ENCODE assay signal across 23 mouse cellular contexts in the genomic region with DNA sequence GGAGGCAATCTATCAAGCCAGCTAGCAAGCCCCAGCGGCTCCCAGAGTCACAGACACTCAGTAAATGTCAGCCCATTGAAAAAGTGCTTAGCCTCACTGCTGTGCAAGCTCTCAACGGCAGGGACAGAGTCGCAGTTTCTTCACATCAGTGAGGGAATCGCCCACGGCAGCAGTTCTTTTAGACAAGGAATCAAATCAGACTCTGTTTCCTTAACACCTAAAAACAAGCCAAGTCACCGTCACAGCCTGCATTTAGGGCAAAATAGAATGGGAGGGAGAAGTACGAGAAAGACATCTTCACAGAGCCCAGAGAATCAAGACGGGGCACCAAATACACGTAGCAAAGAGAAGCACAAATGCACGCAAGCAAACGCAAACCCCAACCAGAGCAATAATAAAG.
DNase-seq lines count a peak whose midpoint lies in the region; ATAC-seq and TF ChIP-seq lines count a peak whose summit lies in the region.
"Had no signal": no experiment of that assay in that cellular context is flagged by ENCODE, and none has a peak within 500 bp of the region (broad histone marks: within the 10 kb centered on the region; RNA-seq: fewer than 3 reads in every experiment).

No protein-coding gene starts in this region.

- whole genome bisulfite sequencing in midbrain, postnatal 0 days: 85% methylated on average over 11 of the region's 11 CpGs
- WGBS in midbrain, embryonic 14.5 days: 87% methylated on average over 11 of the region's 11 CpGs
- WGBS in thymus, adult 2 months: 89% methylated on average over 11 of the region's 11 CpGs

- no peaks in the 10 kb centered on the region for H3K4me1 ChIP-seq in midbrain, postnatal 0 days (ENCODE audit: insufficient read depth, low read length)
- no peaks in the 10 kb centered on the region for H3K4me1 ChIP-seq in midbrain, embryonic 14.5 days (ENCODE audit: control insufficient read depth, insufficient read depth, low read length)
- H3K4me1 ChIP-seq in thymus, adult 2 months (replicated peaks; ENCODE audit: control insufficient read depth, insufficient read depth, low read length): no peaks in the 10 kb centered on the region
- H3K4me1 ChIP-seq: embryonic facial prominence, embryonic 12.5 days; forebrain, embryonic 13.5 days; heart, embryonic 10.5 days; hindbrain, embryonic 12.5 days; kidney, embryonic 15.5 days; limb, embryonic 13.5 days; liver, embryonic 13.5 days; midbrain, embryonic 12.5 days; stomach, embryonic 15.5 days had no signal

- no peak overlapping the region for H3K4me3 ChIP-seq in midbrain, postnatal 0 days (ENCODE audit: low read depth, low read length)
- H3K4me3 ChIP-seq in midbrain, embryonic 14.5 days (replicated peaks; ENCODE audit: low read depth, low read length): no peak overlapping the region
- no peak overlapping the region for H3K4me3 ChIP-seq in thymus, adult 2 months (ENCODE audit: control insufficient read depth, insufficient read depth, low read length)
- H3K4me3 ChIP-seq: embryonic facial prominence, embryonic 12.5 days; erythroblast, embryonic 14.5 days; forebrain, embryonic 13.5 days; heart, embryonic 10.5 days; hindbrain, embryonic 12.5 days; kidney, embryonic 15.5 days; limb, embryonic 13.5 days; liver, embryonic 13.5 days; midbrain, embryonic 12.5 days; stomach, embryonic 15.5 days had no signal

- H3K9ac ChIP-seq in midbrain, postnatal 0 days (replicated peaks; ENCODE audit: low read length, poor library complexity, severe bottlenecking): no peak overlapping the region
- H3K9ac ChIP-seq in midbrain, embryonic 14.5 days (replicated peaks; ENCODE audit: low read length): no peak overlapping the region
- H3K9ac ChIP-seq: embryonic facial prominence, embryonic 12.5 days; forebrain, embryonic 13.5 days; hindbrain, embryonic 12.5 days; kidney, embryonic 15.5 days; limb, embryonic 13.5 days; liver, embryonic 13.5 days; lung, embryonic 14.5 days; midbrain, embryonic 12.5 days; stomach, embryonic 15.5 days had no signal

- TF ChIP-seq POLR2A in thymus, adult 2 months (IDR thresholded peaks at IDR 0.05; ENCODE audit: control insufficient read depth, extremely low read depth, insufficient read depth, low read length, poor library complexity): no peak

- no peaks in the 10 kb centered on the region for H3K36me3 ChIP-seq in midbrain, postnatal 0 days (ENCODE audit: insufficient read depth, low read length)
- H3K36me3 ChIP-seq in midbrain, embryonic 14.5 days (ENCODE audit: control insufficient read depth, insufficient read depth, low read length): no peaks in the 10 kb centered on the region
- H3K36me3 ChIP-seq in thymus, adult 2 months (ENCODE audit: control insufficient read depth, insufficient read depth, low read length): no peaks in the 10 kb centered on the region
- H3K36me3 ChIP-seq: embryonic facial prominence, embryonic 12.5 days; heart, embryonic 10.5 days; hindbrain, embryonic 12.5 days; kidney, embryonic 15.5 days; limb, embryonic 13.5 days; liver, embryonic 13.5 days; midbrain, embryonic 12.5 days; stomach, embryonic 15.5 days had no signal

- no peak for ATAC-seq in midbrain, postnatal 0 days (ENCODE audit: low FRiP score)
- no peak for ATAC-seq in midbrain, embryonic 14.5 days (ENCODE audit: low FRiP score, low TSS enrichment)
- ATAC-seq: forebrain, embryonic 13.5 days; inflammation-experienced regulatory T-cells, adult 6 months had no signal

- TF ChIP-seq CTCF in midbrain, postnatal 0 days (IDR thresholded peaks at IDR 0.05): no peak
- TF ChIP-seq CTCF in thymus, adult 2 months (IDR thresholded peaks at IDR 0.05; ENCODE audit: borderline replicate concordance, control insufficient read depth, extremely low read depth, insufficient read depth, low read length, poor library complexity): no peak

- H3K27me3 ChIP-seq in midbrain, postnatal 0 days (ENCODE audit: insufficient read depth, low read length): no peaks in the 10 kb centered on the region
- no peaks in the 10 kb centered on the region for H3K27me3 ChIP-seq in midbrain, embryonic 14.5 days (ENCODE audit: control insufficient read depth, insufficient read depth, low read length)
- H3K27me3 ChIP-seq in thymus, adult 2 months (ENCODE audit: control insufficient read depth, insufficient read depth, low read length): no peaks in the 10 kb centered on the region
- H3K27me3 ChIP-seq: embryonic facial prominence, embryonic 12.5 days; forebrain, embryonic 13.5 days; hindbrain, embryonic 12.5 days; kidney, embryonic 15.5 days; limb, embryonic 13.5 days; liver, embryonic 13.5 days; midbrain, embryonic 12.5 days; stomach, embryonic 15.5 days had no signal

- H3K27ac ChIP-seq in midbrain, postnatal 0 days (ENCODE audit: low read depth, low read length): no peak overlapping the region
- H3K27ac ChIP-seq in midbrain, embryonic 14.5 days (replicated peaks; ENCODE audit: low read depth, low read length): no peak overlapping the region
- no peak overlapping the region for H3K27ac ChIP-seq in thymus, adult 2 months (ENCODE audit: control insufficient read depth, insufficient read depth, low read length)
- H3K27ac ChIP-seq: embryonic facial prominence, embryonic 12.5 days; forebrain, embryonic 13.5 days; heart, embryonic 10.5 days; hindbrain, embryonic 12.5 days; kidney, embryonic 15.5 days; limb, embryonic 13.5 days; liver, embryonic 13.5 days; midbrain, embryonic 12.5 days; stomach, embryonic 15.5 days had no signal

- intact Hi-C loops in left cerebral cortex, postnatal 25 days (cut with DNase I): loop anchor here (2.0 kb wide), 1 partner anchor 85 kb away; no protein-coding TSS in a partner anchor

- DNase-seq in midbrain, postnatal 0 days (ENCODE audit: low spot score): peak; percentile 14
- no peak for DNase-seq in midbrain, embryonic 14.5 days
- peak; percentile 22 to 31 for DNase-seq in frontal cortex, postnatal 10 days (ENCODE audit: low spot score in 2 of 2)
- DNase-seq in left cerebral cortex, postnatal 25 days (ENCODE audit: low spot score in 2 of 2): peak; percentile 64 to 90
- DNase-seq in right cerebral cortex, postnatal 25 days: peak; percentile 45
- no peak for DNase-seq in urinary bladder, postnatal 36 days (ENCODE audit: low spot score in 2 of 2)
- DNase-seq in lung, postnatal 10 days: no peak
- DNase-seq in thymus, adult 2 months: no peak
- DNase-seq: cerebellum, adult 9-10 months; kidney, postnatal 4 days; liver, embryonic 13.5 days; lung, embryonic 14.5 days; retina, postnatal 1 day had no signal

- H3K4me2 ChIP-seq in midbrain, postnatal 0 days (ENCODE audit: low read depth, low read length, poor library complexity, severe bottlenecking): no peak overlapping the region
- H3K4me2 ChIP-seq in midbrain, embryonic 14.5 days (ENCODE audit: low read length): no peak overlapping the region
- H3K4me2 ChIP-seq: embryonic facial prominence, embryonic 12.5 days; forebrain, embryonic 13.5 days; hindbrain, embryonic 12.5 days; kidney, embryonic 15.5 days; limb, embryonic 13.5 days; liver, embryonic 13.5 days; lung, embryonic 14.5 days; midbrain, embryonic 12.5 days; stomach, embryonic 15.5 days had no signal

- H3K9me3 ChIP-seq in midbrain, postnatal 0 days (ENCODE audit: low read length): no peaks in the 10 kb centered on the region
- no peaks in the 10 kb centered on the region for H3K9me3 ChIP-seq in midbrain, embryonic 14.5 days (ENCODE audit: control insufficient read depth, low read length)
- H3K9me3 ChIP-seq: embryonic facial prominence, embryonic 12.5 days; forebrain, embryonic 13.5 days; heart, embryonic 10.5 days; hindbrain, embryonic 12.5 days; kidney, embryonic 15.5 days; limb, embryonic 13.5 days; liver, embryonic 13.5 days; midbrain, embryonic 12.5 days; stomach, embryonic 15.5 days had no signal

Comparison
In these comparisons a context has a peak if more than half of its experiments do, and no peak if none do; other contexts are left out.
1. DNase-seq: peak in midbrain, postnatal 0 days (single experiment), frontal cortex, postnatal 10 days (2 of 2), left cerebral cortex, postnatal 25 days (2 of 2) and right cerebral cortex, postnatal 25 days (single experiment); none in midbrain, embryonic 14.5 days (single experiment), urinary bladder, postnatal 36 days (0 of 2), lung, postnatal 10 days (single experiment) and thymus, adult 2 months (single experiment).